Mouse (Mus musculus): ENCODE data around the gene Ces1a.

DNA sequence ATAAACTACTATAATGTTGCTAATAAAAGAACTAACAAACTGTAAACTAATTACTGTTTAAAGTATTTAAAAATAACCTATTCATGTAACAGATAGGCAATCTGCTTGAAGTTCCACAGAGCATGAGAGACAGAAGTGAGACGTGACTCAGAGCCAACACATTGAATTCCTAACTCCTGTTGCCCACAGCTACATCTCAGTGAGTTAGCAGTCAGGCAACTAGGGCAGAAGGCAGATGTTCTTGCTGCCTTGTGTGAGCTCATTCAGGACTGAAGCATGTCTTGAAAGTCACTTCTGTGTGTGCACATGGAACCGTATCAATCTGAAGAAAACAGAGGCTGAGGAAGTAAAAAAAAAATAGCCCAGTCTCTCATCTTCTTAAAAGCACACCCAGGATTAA is 7.7 kb downstream of the Ces1a start:
- TF ChIP-seq CTCF (conservative IDR thresholded peaks at IDR 0.05; ENCODE audit: insufficient read depth, insufficient read length, low read depth, low read length) (no peak), POLR2A (IDR thresholded peaks at IDR 0.05; ENCODE audit: low read depth, low read length) (no peak)
